Mouse (Mus musculus) stomach, postnatal 0 days (tissue): ENCODE results near the gene Wdr31. TPM values are rescaled to one million over a fixed set of nuclear protein-coding genes. Genes with fewer than 3 reads are reported as not detected.

Experiments used
- ATAC-seq: fragments of 200-750 bp; cut with Nextera tagmentation; 2 replicates; pipeline ENCODE4 v1.8.0; 2017; ENCODE audit not compliant: low FRiP score, low TSS enrichment
- DNase-seq: peaks from one replicate; pipeline ENCODE4 v3.0.0-alpha.2; 2016; ENCODE audit warnings: low spot score
- H3K27ac ChIP-seq: fragments of 300-500 bp; sonication (generic); replicated peaks from 2 replicates; pipeline ENCODE4 v1.5.1; 2014; ENCODE audit warnings: mild to moderate bottlenecking, control low read depth
- H3K27me3 ChIP-seq: fragments of 300-500 bp; sonication (generic); 2 replicates; pipeline ENCODE4 v1.6.1; 2014; ENCODE audit warnings: low read length; ENCODE audit not compliant: control insufficient read depth, insufficient read depth
- H3K36me3 ChIP-seq: fragments of 300-500 bp; sonication (generic); 2 replicates; pipeline ENCODE4 v1.6.1; 2014; ENCODE audit warnings: low read length, mixed read lengths; ENCODE audit not compliant: control insufficient read depth, insufficient read depth
- H3K4me1 ChIP-seq: fragments of 300-500 bp; sonication (generic); replicated peaks from 2 replicates; pipeline ENCODE4 v1.6.1; 2014; ENCODE audit warnings: antibody characterized with exemption; ENCODE audit not compliant: control insufficient read depth, insufficient read depth
- H3K4me2 ChIP-seq: fragments of 300-500 bp; sonication (generic); replicated peaks from 2 replicates; pipeline ENCODE4 v1.6.1; 2014; ENCODE audit warnings: low read depth, mild to moderate bottlenecking, control low read depth, moderate library complexity
- H3K4me3 ChIP-seq: fragments of 300-500 bp; sonication (generic); 2 replicates; pipeline ENCODE4 v1.5.1; 2014; ENCODE audit warnings: low read depth, low read length, control low read depth
- H3K9ac ChIP-seq: fragments of 300-500 bp; sonication (generic); 2 replicates; pipeline ENCODE4 v1.6.1; 2014; ENCODE audit warnings: mild to moderate bottlenecking, low read length, control low read depth, mixed read lengths
- H3K9me3 ChIP-seq: fragments of 300-500 bp; sonication (generic); 2 replicates; pipeline ENCODE4 v1.6.1; 2016; ENCODE audit warnings: low read length; ENCODE audit not compliant: control insufficient read depth
- CTCF ChIP-seq: IDR thresholded peaks from 2 replicates; pipeline ENCODE4 v1.5.1; 2016; ENCODE audit warnings: antibody characterized with exemption, low read depth, mild to moderate bottlenecking, moderate library complexity
- EP300 ChIP-seq: optimal IDR thresholded peaks from 2 replicates; pipeline ENCODE3; 2016; ENCODE audit warnings: antibody characterized with exemption
- WGBS: fragments of 180-500 bp; shearing (Covaris S2); extraction: QIAGEN DNeasy Blood & Tissue Kit; methylation state at CpG from one replicate; pipeline ENCODE4 v1.1.7; 2014; 5-methylcytosine and 5-hydroxymethylcytosine counted together
- polyA plus RNA-seq: library from polyadenylated mRNA; unstranded; fragments of >200 nt; fragmentation: Nextera tagmentation; extraction: Ambion mirVana; gene quantifications from 2 replicates; pipeline ENCODE4 v1.2.1, GENCODE M21; 2015

Wdr31 gene
- polyA plus RNA-seq, 1 experiment from 2014 or later = 2.3 TPM

- Histone ChIP-seq H3K9ac (no peak within 1 kb of the TSS), H3K27me3 (no peaks in the 10 kb centered on the region), H3K27ac (no peak within 1 kb of the TSS), H3K4me3 (no peak within 1 kb of the TSS), H3K9me3 (no peaks in the 10 kb centered on the region), H3K36me3 (no peaks in the 10 kb centered on the region), H3K4me1 (no peaks in the 10 kb centered on the region), H3K4me2 (no peak within 1 kb of the TSS)
- no peak for DNase-seq
- 71% methylated on average over 6 of the region's 6 CpGs for WGBS
- TF ChIP-seq EP300 (no peak), CTCF (no peak)
- ATAC-seq = no peak
These were observed 35.6 kb downstream of the Wdr31 start, which contains the start of gene Rnf183 for GRCm38 (mm10) chr4:62435081-62435480. TSS of gene Rnf183 (minus strand) at chr4:62435252.

- ATAC-seq (peak; percentile 91), DNase-seq (peak; percentile 22)
- Histone ChIP-seq H3K4me2 (no peak overlapping the region), H3K9ac (no peak overlapping the region), H3K27ac (no peak overlapping the region), H3K4me3 (no peak overlapping the region), H3K9me3 (no peaks in the 10 kb centered on the region), H3K27me3 (no peaks in the 10 kb centered on the region), H3K36me3 (no peaks in the 10 kb centered on the region), H3K4me1 (no peaks in the 10 kb centered on the region)
- TF ChIP-seq EP300 (no peak), CTCF (no peak)
- WGBS = 58% methylated on average over 7 of the region's 7 CpGs
These were observed 36.5 kb downstream of the Wdr31 start for GRCm38 (mm10) chr4:62433939-62434870.

- no peaks in the 10 kb centered on the region for H3K4me1 ChIP-seq
- H3K9ac ChIP-seq = no peak overlapping the region
- DNase-seq = no peak
- no peaks in the 10 kb centered on the region for H3K27me3 ChIP-seq
- no peak overlapping the region for H3K4me3 ChIP-seq
- no peak for ATAC-seq
- no peak for TF ChIP-seq CTCF
- no peak for TF ChIP-seq EP300
- no peak overlapping the region for H3K4me2 ChIP-seq
- WGBS = 72% methylated on average over 4 of the region's 4 CpGs
- no peaks in the 10 kb centered on the region for H3K9me3 ChIP-seq
- H3K27ac ChIP-seq = no peak overlapping the region
- no peaks in the 10 kb centered on the region for H3K36me3 ChIP-seq
These were observed 39.2 kb downstream of the Wdr31 start for GRCm38 (mm10) chr4:62431522-62431921.

DNA sequence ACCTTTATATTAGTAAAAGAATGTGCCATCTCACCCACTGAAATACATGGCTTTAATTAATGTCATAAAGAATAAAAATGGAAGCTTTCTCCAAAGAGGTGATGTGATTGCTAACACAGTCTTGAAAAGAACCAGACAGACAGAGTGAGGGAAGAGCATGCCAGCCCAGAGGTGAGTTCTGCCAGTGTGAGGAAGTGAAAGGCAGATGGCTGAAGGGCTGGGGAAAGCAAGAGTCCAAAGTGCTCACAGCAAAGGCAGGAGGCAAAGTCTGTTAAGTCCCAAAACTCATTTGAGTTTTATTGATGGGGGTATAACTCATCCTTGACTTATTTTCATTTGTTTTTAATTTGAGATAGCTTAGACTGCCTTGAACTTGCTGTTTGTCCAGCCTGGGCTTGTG is 40.0 kb downstream of the Wdr31 start:
- ATAC-seq = no peak
- no peak for DNase-seq
- H3K36me3 ChIP-seq = no peaks in the 10 kb centered on the region
- H3K4me1 ChIP-seq = no peaks in the 10 kb centered on the region
- H3K9ac ChIP-seq = no peak overlapping the region
- H3K4me2 ChIP-seq = no peak overlapping the region
- H3K27ac ChIP-seq = no peak overlapping the region
- TF ChIP-seq EP300 (no peak), CTCF (no peak)
- no peaks in the 10 kb centered on the region for H3K9me3 ChIP-seq
- no peaks in the 10 kb centered on the region for H3K27me3 ChIP-seq
- H3K4me3 ChIP-seq = no peak overlapping the region

GRCm38 (mm10) chr4:62429616-62430015 is 41.1 kb downstream of the Wdr31 start:
- H3K9ac ChIP-seq = no peak overlapping the region
- TF ChIP-seq EP300 = no peak
- no peak overlapping the region for H3K4me2 ChIP-seq
- WGBS = 87% methylated on average over 9 of the region's 9 CpGs
- ATAC-seq (no peak), DNase-seq (no peak)
- H3K9me3 ChIP-seq = no peaks in the 10 kb centered on the region
- no peaks in the 10 kb centered on the region for H3K27me3 ChIP-seq
- H3K4me1 ChIP-seq = no peaks in the 10 kb centered on the region
- 0 out of 2 replicates have a peak, but pooled peaks cover 5% of the 10 kb centered on the region for H3K36me3 ChIP-seq
- H3K27ac ChIP-seq = no peak overlapping the region
- no peak overlapping the region for H3K4me3 ChIP-seq

GRCm38 (mm10) chr4:62427978-62428758 is 42.5 kb downstream of the Wdr31 start:
- 64% methylated on average over 17 of the region's 17 CpGs for WGBS

More at GRCm38 (mm10) chr4:62427978-62428758, 42.5 kb downstream of the Wdr31 start:
- Histone ChIP-seq H3K27me3 (no peaks in the 10 kb centered on the region), H3K4me2 (no peak overlapping the region), H3K36me3 (peaks cover 12% of the 10 kb centered on the region; the same call in 1 of the 2 replicates), H3K4me3 (no peak overlapping the region), H3K27ac (no peak overlapping the region), H3K4me1 (no peaks in the 10 kb centered on the region), H3K9ac (no peak overlapping the region), H3K9me3 (no peaks in the 10 kb centered on the region)
- TF ChIP-seq EP300 (no peak), CTCF (no peak)
- no peak for DNase-seq
- ATAC-seq = 0 out of 2 replicates have a peak, but pooled peaks have one; percentile 42
